Mouse (Mus musculus): ENCODE data around the gene Rab40c. TPM values are rescaled to one million over a fixed set of nuclear protein-coding genes. Genes with fewer than 3 reads are reported as not detected.

Gene Rab40c
- polyA plus RNA-seq, 2 experiments: 3.4 to 6.4 TPM

DNA sequence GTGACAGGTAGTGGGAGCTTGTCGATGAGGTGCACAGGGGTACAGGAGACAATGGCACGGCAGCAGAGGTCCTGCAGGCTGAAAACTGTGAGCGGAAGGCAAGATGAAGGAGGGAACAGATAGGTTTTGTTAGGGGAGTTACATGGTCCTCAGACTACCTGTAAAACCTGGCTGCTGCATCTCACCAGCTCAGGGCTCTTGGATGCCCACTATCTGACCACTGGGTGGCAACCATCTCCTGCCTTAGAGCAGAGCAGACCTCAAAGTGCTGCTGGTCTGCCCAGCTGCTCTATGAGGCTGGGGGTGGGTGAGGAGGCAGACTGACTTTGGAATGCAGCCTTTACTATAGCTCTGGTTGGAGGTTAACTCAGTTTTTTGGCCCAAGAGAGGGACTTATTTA, 35.7 kb downstream of the Rab40c start:
- ATAC-seq (ENCODE audit: insufficient read depth): no peak
- DNase-seq (ENCODE audit: low read depth in 3 of 3, low spot score in 3 of 3): no peak
- no peak overlapping the region for H3K27ac ChIP-seq
- no peak overlapping the region for H3K4me3 ChIP-seq (ENCODE audit: insufficient read depth in 1 of 2, low read depth in 2 of 2, low read length in 2 of 2)
- TF ChIP-seq EP300 (IDR thresholded peaks at IDR 0.05; ENCODE audit: low read depth): no peak
- peak; percentile 40 for TF ChIP-seq CTCF (IDR thresholded peaks at IDR 0.05; ENCODE audit: low read depth)
- no peak overlapping the region for H3K9ac ChIP-seq (replicated peaks)
- no peaks in the 10 kb centered on the region for H3K27me3 ChIP-seq (ENCODE audit: control insufficient read depth, insufficient read depth, low read length)
- H3K36me3 ChIP-seq (replicated peaks; ENCODE audit: control insufficient read depth, insufficient read depth, low read depth): 0 out of 2 replicates have a peak, but pooled peaks cover 2% of the 10 kb centered on the region
- H3K4me1 ChIP-seq (replicated peaks; ENCODE audit: control insufficient read depth in 2 of 2, insufficient read depth in 2 of 2, low read length in 1 of 2): peaks cover 0 to 20% of the 10 kb centered on the region in 2 experiments; a peak in 3 of 4 replicates
- H3K4me2 ChIP-seq (ENCODE audit: low read depth): no peak overlapping the region
- 82% methylated on average over 3 of the region's 3 CpGs for WGBS (ENCODE audit: insufficient replicate concordance)
- H3K9me3 ChIP-seq (ENCODE audit: control insufficient read depth, low read length): no peaks in the 10 kb centered on the region

DNA sequence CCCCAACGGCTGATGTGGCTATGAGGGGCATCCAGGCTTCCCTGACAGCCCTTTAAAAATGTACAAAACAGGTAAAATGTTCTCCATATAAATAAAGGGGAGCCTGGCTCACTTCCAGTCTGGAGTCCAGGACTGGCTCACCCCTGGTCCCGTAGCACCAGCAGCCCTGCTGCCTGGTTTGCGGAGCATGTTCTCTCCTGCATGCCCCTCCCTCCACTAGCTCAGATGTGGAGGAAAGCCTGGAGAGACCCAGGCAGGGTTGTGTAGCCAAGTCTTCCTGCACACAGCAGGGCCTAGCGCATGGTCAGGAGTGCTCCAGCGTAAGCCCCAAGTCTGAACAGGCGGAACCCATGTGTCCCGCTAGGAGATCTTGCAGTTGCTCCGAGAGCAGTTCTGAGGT, 36.3 kb downstream of the Rab40c start:
- H3K4me1 ChIP-seq (replicated peaks; ENCODE audit: control insufficient read depth in 2 of 2, insufficient read depth in 2 of 2, low read length in 1 of 2): peaks cover 0 to 20% of the 10 kb centered on the region in 2 experiments; a peak in 3 of 4 replicates
- TF ChIP-seq CTCF (IDR thresholded peaks at IDR 0.05; ENCODE audit: low read depth) (no peak), EP300 (IDR thresholded peaks at IDR 0.05; ENCODE audit: low read depth) (no peak)
- H3K4me3 ChIP-seq (ENCODE audit: insufficient read depth in 1 of 2, low read depth in 2 of 2, low read length in 2 of 2): no peak overlapping the region
- DNase-seq (ENCODE audit: low read depth in 3 of 3, low spot score in 3 of 3) (no peak), ATAC-seq (ENCODE audit: insufficient read depth) (no peak)
- no peaks in the 10 kb centered on the region for H3K9me3 ChIP-seq (ENCODE audit: control insufficient read depth, low read length)
- H3K27me3 ChIP-seq (ENCODE audit: control insufficient read depth, insufficient read depth, low read length): no peaks in the 10 kb centered on the region
- no peak overlapping the region for H3K27ac ChIP-seq
- 85% methylated on average over 8 of the region's 8 CpGs for WGBS (ENCODE audit: insufficient replicate concordance)
- no peak overlapping the region for H3K9ac ChIP-seq (replicated peaks)
- no peak overlapping the region for H3K4me2 ChIP-seq (ENCODE audit: low read depth)
- 0 out of 2 replicates have a peak, but pooled peaks cover 2% of the 10 kb centered on the region for H3K36me3 ChIP-seq (replicated peaks; ENCODE audit: control insufficient read depth, insufficient read depth, low read depth)

DNA sequence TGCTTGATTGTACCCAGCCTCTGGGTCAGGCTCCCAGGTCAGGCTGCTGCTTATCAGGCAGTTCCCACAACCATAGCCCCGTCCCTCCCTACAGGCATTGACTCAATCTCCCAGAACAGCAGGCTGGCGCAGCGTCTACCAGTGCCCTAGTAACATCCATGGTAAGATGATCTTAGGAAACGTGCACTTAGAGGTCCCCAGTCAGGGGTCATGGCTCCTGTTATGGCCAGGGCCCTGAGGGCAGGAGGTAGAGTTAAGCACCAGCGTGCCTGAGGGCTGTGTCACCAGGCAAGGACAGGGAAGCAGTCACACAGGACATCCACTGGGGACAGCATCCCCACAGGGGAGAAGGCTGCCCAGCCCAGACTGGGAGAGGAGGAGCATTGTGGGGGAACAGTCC, 37.2 kb downstream of the Rab40c start:
- Histone ChIP-seq H3K4me2 (ENCODE audit: low read depth) (no peak overlapping the region), H3K27ac (no peak overlapping the region), H3K9me3 (ENCODE audit: control insufficient read depth, low read length) (no peaks in the 10 kb centered on the region), H3K36me3 (replicated peaks; ENCODE audit: control insufficient read depth, insufficient read depth, low read depth) (peaks cover 5% of the 10 kb centered on the region; the same call in 1 of the 2 replicates), H3K9ac (replicated peaks) (no peak overlapping the region), H3K4me1 (replicated peaks; ENCODE audit: control insufficient read depth in 2 of 2, insufficient read depth in 2 of 2, low read length in 1 of 2) (peaks cover 0 to 20% of the 10 kb centered on the region in 2 experiments; a peak in 3 of 4 replicates), H3K27me3 (ENCODE audit: control insufficient read depth, insufficient read depth, low read length) (no peaks in the 10 kb centered on the region), H3K4me3 (ENCODE audit: insufficient read depth in 1 of 2, low read depth in 2 of 2, low read length in 2 of 2) (no peak overlapping the region)
- TF ChIP-seq CTCF (IDR thresholded peaks at IDR 0.05; ENCODE audit: low read depth) (peak; percentile 37), EP300 (IDR thresholded peaks at IDR 0.05; ENCODE audit: low read depth) (no peak)
- no peak for DNase-seq (ENCODE audit: low read depth in 3 of 3, low spot score in 3 of 3)
- peak; percentile 51; the same call in 1 of the 2 replicates for ATAC-seq (ENCODE audit: insufficient read depth)
- WGBS (ENCODE audit: insufficient replicate concordance): 27% methylated on average over 5 of the region's 5 CpGs

DNA sequence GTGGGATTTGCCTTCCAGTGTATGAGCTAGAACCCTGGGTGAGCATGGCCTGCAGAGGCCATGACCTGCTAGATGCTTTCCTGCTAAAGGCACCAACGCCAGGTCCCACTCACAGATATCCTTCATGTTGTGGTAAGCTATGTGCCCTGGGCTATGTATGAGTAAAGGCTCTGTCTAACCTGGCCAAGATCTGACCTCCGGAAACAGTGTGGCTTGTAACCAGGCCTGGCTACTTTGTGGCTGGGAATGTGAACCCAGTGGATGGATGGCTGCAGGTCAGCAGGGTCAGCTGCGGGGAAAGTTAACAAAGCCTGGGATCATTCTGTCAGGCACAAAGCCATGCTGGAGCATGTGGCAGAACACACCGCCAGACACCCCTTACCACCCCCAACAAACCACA, 37.8 kb downstream of the Rab40c start:
- Histone ChIP-seq H3K36me3 (replicated peaks; ENCODE audit: control insufficient read depth, insufficient read depth, low read depth) (peaks cover 5% of the 10 kb centered on the region; the same call in 1 of the 2 replicates), H3K4me2 (ENCODE audit: low read depth) (no peak overlapping the region), H3K9me3 (ENCODE audit: control insufficient read depth, low read length) (no peaks in the 10 kb centered on the region), H3K4me3 (ENCODE audit: insufficient read depth in 1 of 2, low read depth in 2 of 2, low read length in 2 of 2) (no peak overlapping the region), H3K9ac (replicated peaks) (no peak overlapping the region), H3K27ac (no peak overlapping the region), H3K4me1 (replicated peaks; ENCODE audit: control insufficient read depth in 2 of 2, insufficient read depth in 2 of 2, low read length in 1 of 2) (peaks cover 0 to 20% of the 10 kb centered on the region in 2 experiments; a peak in 3 of 4 replicates), H3K27me3 (ENCODE audit: control insufficient read depth, insufficient read depth, low read length) (no peaks in the 10 kb centered on the region)
- 62% methylated on average over 4 of the region's 4 CpGs for WGBS (ENCODE audit: insufficient replicate concordance)
- no peak for ATAC-seq (ENCODE audit: insufficient read depth)
- TF ChIP-seq CTCF (IDR thresholded peaks at IDR 0.05; ENCODE audit: low read depth) (no peak), EP300 (IDR thresholded peaks at IDR 0.05; ENCODE audit: low read depth) (no peak)
- no peak for DNase-seq (ENCODE audit: low read depth in 3 of 3, low spot score in 3 of 3)

DNA sequence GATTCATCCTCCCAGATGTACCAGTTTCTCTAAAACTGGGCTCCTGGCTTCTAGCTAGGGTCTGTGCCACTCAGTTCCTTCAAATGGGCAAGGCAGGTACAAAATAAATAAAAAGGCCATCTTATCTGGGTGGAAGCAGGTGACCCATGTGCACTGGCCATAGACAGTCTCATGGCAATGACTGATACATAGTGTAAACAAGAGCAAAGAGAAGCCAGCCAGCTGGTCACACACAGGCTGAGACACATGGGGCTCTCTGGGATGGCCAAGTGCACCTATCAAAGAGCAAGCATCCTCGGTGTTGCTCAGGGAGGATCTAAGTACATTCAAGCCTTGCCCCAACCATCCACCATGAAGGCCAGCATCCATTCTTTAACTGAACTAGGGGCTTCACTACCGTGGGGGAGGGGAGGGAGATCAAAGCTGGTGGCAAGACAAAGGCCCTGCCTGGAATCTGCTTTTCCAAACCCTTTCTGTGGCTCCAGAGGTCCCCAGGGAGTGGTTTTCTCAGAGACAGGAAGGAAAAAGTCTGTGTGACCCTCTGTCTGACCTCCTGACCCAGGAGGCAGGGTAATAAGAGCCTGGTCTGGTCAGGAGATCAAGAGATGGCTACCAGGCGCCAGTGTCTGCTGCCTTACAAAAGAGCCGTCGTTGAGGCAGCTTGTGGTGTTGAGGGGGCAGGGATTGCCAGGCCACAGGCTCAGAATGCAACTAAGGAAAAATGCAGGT, 38.5 kb downstream of the Rab40c start:
- ATAC-seq (ENCODE audit: insufficient read depth) (no peak), DNase-seq (ENCODE audit: low read depth in 3 of 3, low spot score in 3 of 3) (no peak)
- Histone ChIP-seq H3K27me3 (ENCODE audit: control insufficient read depth, insufficient read depth, low read length) (no peaks in the 10 kb centered on the region), H3K36me3 (replicated peaks; ENCODE audit: control insufficient read depth, insufficient read depth, low read depth) (peaks cover 5% of the 10 kb centered on the region; the same call in 1 of the 2 replicates), H3K4me3 (ENCODE audit: insufficient read depth in 1 of 2, low read depth in 2 of 2, low read length in 2 of 2) (no peak overlapping the region), H3K27ac (no peak overlapping the region), H3K9ac (replicated peaks) (no peak overlapping the region), H3K4me2 (ENCODE audit: low read depth) (no peak overlapping the region), H3K4me1 (replicated peaks; ENCODE audit: control insufficient read depth in 2 of 2, insufficient read depth in 2 of 2, low read length in 1 of 2) (peaks cover under 1 to 26% of the 10 kb centered on the region in 2 experiments), H3K9me3 (ENCODE audit: control insufficient read depth, low read length) (no peaks in the 10 kb centered on the region)
- TF ChIP-seq CTCF (IDR thresholded peaks at IDR 0.05; ENCODE audit: low read depth): no peak
- TF ChIP-seq EP300 (IDR thresholded peaks at IDR 0.05; ENCODE audit: low read depth): no peak
- 40% methylated on average over 5 of the region's 5 CpGs for WGBS (ENCODE audit: insufficient replicate concordance)
